Mouse (Mus musculus) ES-Bruce4 (cell line): ENCODE results near the gene Brca2.

Experiments used
- CTCF ChIP-seq: IDR thresholded peaks from one replicate; pipeline ENCODE4 v1.8.1; 2011; ENCODE audit warnings: low read depth, low read length
- EP300 ChIP-seq: IDR thresholded peaks from 2 replicates; pipeline ENCODE4 v1.6.1; 2011; ENCODE audit warnings: low read depth, low read length; ENCODE audit not compliant: insufficient read depth
- POLR2A ChIP-seq: IDR thresholded peaks from one replicate; pipeline ENCODE4 v1.8.1; 2011; ENCODE audit warnings: low read length; ENCODE audit not compliant: insufficient read depth

GRCm38 (mm10) chr5:150518064-150518463, 4.4 kb upstream of the Brca2 start, which contains the start of gene Zar1l:
- TF ChIP-seq POLR2A (no peak), EP300 (no peak), CTCF (no peak)
